Mouse (Mus musculus): ENCODE results near the gene Eps15.
A peak's percentile ranks its signal among the peaks of the same experiment; 100 is the strongest.

The Eps15 gene

GRCm38 (mm10) chr4:109268903-109269302, 11.2 kb upstream of the Eps15 start:
- DNase-seq (ENCODE audit: low spot score in 2 of 2) = no peak

DNA sequence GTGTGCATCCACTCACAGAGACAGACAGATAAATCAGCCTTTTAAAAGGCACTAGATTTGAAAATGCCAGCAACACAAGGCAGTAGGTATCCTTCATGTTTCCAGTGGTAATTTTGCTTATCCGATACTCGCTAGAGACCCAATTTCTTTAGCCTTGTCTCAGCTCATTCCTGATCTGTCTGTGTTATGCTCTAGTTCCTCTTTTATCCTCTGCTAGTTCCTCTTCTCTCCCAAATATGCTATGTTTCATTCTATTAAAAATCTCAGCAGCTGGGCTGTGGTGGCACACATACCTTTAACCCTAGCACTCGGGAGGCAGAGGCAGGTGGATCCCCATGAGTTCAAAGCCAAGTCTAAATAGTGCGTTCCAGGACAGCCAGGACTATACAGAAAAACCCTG, 8.3 kb upstream of the Eps15 start:
- no peak for DNase-seq (ENCODE audit: low spot score in 2 of 2)

DNA sequence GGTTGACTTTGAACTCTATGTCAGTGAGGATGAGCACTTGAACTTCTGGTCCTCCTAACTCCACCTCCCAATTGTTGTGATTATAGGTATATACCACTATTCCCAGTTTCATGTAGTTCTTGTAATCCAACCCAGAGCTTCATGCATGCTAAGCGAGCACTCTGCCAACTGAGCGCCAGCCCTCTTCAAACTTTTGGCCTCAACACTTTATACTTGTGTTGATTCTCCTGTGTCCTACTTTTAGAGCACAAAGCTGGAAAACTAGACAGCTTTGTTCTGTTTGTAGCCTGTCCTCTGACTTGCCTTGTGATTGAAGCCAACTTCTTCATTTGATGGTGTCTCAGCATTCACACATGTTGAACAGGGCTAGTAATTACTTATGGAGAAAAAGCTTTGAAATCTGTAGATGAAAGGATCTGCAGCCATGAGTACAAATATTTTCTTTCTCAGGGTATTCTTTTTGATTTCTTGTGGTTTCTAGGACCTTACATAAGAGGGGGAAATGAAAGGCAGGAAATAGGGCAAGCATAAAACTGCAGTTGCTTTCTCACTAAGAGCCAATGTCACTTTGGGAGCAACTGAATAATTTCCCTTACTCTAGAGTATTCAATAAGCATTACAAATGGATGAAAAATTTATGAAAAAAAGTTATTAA, 6.4 kb upstream of the Eps15 start:
- no peak for DNase-seq (ENCODE audit: low spot score in 2 of 2)

GRCm38 (mm10) chr4:109280459-109281160, 542 bp downstream of the Eps15 start:
- DNase-seq (ENCODE audit: low spot score in 2 of 2) = peak in 1 of 2 experiments; percentile 5

DNA sequence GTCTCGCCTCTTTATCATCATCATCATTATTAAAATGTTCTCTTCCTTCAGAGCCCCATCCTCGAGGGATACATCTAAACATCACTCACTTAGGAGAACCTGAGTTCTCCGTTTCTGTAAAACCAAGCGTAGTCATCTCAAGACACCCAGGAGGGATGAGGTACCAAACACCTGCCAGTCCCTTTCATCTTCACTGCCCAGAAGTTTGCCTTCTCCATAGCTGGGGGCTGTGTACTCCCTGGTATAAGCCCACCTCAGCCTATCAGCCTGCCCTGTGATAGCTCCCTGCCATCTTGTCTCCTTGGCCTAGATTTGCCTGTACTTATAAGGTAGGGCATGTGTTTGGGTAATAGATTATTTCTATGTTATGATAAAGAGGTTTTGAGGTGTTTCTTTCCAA, 1.1 kb downstream of the Eps15 start:
- DNase-seq (ENCODE audit: low spot score in 2 of 2) = no peak

GRCm38 (mm10) chr4:109281946-109282345, 1.9 kb downstream of the Eps15 start:
- DNase-seq (ENCODE audit: low spot score in 2 of 2) = no peak

DNA sequence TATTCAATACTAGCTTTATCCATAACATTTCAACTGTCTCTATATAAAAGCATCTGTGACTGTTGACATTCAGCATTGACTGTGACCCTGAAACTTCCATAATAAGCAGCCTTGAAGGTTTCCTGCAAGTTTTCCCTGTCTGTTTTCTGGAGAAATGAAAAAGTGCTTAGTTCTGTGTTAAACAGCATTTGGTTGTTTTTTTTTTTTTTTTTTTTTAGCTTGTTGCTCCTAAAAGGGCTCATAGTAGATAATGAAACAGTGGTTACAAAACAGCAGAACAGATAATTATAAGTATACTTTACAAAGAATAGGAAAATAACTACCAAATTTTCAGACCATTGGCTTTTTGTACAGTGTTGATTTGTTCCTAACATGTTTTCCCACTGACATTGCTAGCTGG, 14.6 kb downstream of the Eps15 start:
- no peak for DNase-seq (ENCODE audit: low spot score in 2 of 2)

- no peak for DNase-seq (ENCODE audit: low spot score in 2 of 2)
Observed at GRCm38 (mm10) chr4:109296510-109296909, 16.4 kb downstream of the Eps15 start.

- DNase-seq (ENCODE audit: low spot score in 2 of 2) = no peak
Observed at GRCm38 (mm10) chr4:109299136-109299535, 19.1 kb downstream of the Eps15 start.

GRCm38 (mm10) chr4:109316941-109317894, 37.1 kb downstream of the Eps15 start:
- DNase-seq (ENCODE audit: low spot score in 2 of 2) = no peak

GRCm38 (mm10) chr4:109336796-109337195, 56.7 kb downstream of the Eps15 start:
- DNase-seq (ENCODE audit: low spot score in 2 of 2) = no peak

DNA sequence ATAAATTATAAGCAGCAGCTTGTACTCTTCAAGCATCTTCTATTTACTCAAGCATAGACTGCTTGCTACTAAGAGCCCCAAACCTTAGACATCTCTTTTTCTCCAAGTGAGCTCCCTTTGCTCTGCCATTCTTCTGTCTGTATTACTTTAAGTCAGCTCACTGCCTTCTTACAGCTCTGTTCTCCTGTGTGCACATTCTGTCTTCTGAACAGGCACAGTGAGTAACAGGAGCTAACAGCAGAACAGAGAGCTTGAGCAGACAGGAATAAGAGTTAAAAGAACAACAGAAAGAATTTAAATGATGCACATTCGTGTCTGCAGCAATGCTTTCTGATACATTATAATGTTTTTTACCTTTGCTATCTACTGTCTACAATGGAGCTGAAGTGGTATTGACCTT, 61.2 kb downstream of the Eps15 start:
- no peak for DNase-seq (ENCODE audit: low spot score in 2 of 2)

DNA sequence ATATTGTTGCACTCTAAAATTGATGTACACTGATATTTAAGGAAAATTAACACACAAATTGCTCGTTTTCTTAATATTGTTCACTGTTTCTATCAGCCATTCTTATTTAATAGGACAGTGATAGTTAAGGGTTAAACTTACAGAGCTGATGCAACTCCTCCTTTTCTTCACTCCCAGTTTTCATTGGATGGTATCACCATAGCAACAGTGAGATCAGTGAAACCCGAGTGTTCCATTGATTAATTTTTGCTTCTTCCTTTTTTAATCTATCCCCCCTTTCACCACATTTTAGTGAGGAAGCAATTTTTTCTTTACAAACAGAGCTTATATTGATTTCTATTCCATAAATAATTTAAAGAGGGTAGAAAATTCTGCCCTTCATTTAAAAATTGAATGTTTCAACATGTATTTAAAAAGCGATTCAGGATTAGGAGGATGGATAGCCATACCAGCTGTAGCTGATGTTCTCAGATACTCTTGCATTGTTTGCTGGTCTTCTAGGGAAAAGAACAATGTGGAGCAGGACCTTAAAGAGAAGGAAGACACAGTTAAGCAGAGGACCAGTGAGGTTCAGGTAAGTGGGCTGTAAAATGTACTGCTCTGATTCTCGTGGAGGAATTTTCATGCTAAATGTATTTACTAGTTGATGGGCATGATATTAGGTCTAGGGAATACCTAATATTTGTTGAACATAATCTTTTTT, 62.9 kb downstream of the Eps15 start:
- no peak for DNase-seq (ENCODE audit: low spot score in 2 of 2)

- DNase-seq (ENCODE audit: low spot score in 2 of 2) = peak; percentile 8 to 25
Observed at GRCm38 (mm10) chr4:109343909-109344308, 63.8 kb downstream of the Eps15 start.

DNA sequence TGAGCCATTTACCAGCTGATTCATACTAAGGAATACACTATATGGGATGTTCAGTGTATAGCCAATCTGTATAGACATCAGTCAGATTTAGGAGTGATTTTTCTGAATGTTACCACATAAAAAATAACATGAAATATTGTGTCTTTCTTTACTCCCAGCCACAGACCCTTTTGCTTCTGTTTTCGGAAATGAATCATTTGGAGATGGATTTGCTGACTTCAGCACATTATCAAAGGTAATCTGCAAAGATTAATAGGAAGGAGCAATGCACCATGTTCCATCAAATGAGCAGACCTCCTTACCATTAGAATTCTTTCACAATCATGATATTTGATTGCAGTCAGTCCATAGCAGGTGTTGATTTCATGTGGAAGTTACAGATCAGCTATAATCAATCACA, 98.0 kb downstream of the Eps15 start:
- no peak for DNase-seq (ENCODE audit: low spot score in 2 of 2)

- no peak for DNase-seq (ENCODE audit: low spot score in 2 of 2)
Observed at GRCm38 (mm10) chr4:109382457-109382856, 102.4 kb downstream of the Eps15 start.

DNA sequence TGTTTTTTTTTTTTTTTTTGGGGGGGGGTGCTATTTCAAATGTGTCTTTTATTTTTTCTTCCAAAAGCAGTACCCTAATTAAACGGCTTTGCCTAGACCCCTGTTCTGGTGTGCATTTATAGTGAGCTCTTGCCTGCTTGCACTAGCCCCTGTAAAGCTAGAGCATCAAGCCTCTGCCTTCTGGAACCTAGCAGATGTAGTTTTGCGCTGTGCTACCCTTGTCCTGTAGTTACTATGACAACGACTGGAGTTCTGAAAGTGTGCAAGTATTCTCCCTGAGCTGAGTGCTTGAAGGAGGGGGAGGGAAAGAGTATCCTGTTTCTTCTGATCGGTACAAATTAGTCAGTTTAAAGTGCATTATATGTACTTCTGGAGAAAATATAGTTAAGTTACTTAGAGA, 105.5 kb downstream of the Eps15 start:
- no peak for DNase-seq (ENCODE audit: low spot score in 2 of 2)

GRCm38 (mm10) chr4:109393229-109393779, 113.2 kb downstream of the Eps15 start:
- DNase-seq (ENCODE audit: low spot score in 2 of 2) = no peak

GRCm38 (mm10) chr4:109393902-109394301, 113.8 kb downstream of the Eps15 start:
- no peak for DNase-seq (ENCODE audit: low spot score in 2 of 2)

GRCm38 (mm10) chr4:109394314-109395074, 114.4 kb downstream of the Eps15 start:
- no peak for DNase-seq (ENCODE audit: low spot score in 2 of 2)

All from frontal cortex, postnatal 14 days (tissue).